Mouse (Mus musculus) hindbrain, embryonic 11.5 days (tissue): ENCODE data around the gene Anapc5. TPM values are rescaled to one million over a fixed set of nuclear protein-coding genes. Genes with fewer than 3 reads are reported as not detected.

ENCODE experiments used
- polyA plus RNA-seq: library from polyadenylated mRNA; unstranded; fragments of >200 nt; fragmentation: Nextera tagmentation; extraction: Ambion mirVana; gene quantifications from 2 replicates; pipeline ENCODE4 v1.2.1, GENCODE M21; 2014

Gene Anapc5
- polyA plus RNA-seq, 1 experiment from 2014 or later: 522 TPM

Other genes starting within 250 kb of the Anapc5 start
- 46.1 and 49.1 TPM in 2 replicates for gene Ift81, start 206.8 kb downstream of the Anapc5 start, polyA plus RNA-seq
- 3.4 and 3.5 TPM in 2 replicates for gene P2rx7, start 177.4 kb downstream of the Anapc5 start, polyA plus RNA-seq
- 10.8 and 12.4 TPM in 2 replicates for gene P2rx4, start 113.8 kb downstream of the Anapc5 start, polyA plus RNA-seq
- 22.2 and 28.8 TPM in 2 replicates for gene Camkk2, start 41.9 kb downstream of the Anapc5 start, polyA plus RNA-seq
- gene Rnf34, start 28.7 kb upstream of the Anapc5 start, polyA plus RNA-seq: 56.8 and 61.5 TPM in 2 replicates
- 59.9 and 67.6 TPM in 2 replicates for gene Kdm2b, start 168.5 kb upstream of the Anapc5 start, polyA plus RNA-seq
- 10.1 and 12.7 TPM in 2 replicates for gene Orai1, start 193.7 kb upstream of the Anapc5 start, polyA plus RNA-seq
- gene Morn3, start 225.7 kb upstream of the Anapc5 start, polyA plus RNA-seq: 0.77 and 1.0 TPM in 2 replicates
- 7.8 and 9.0 TPM in 2 replicates for gene Tmem120b, start 247.1 kb upstream of the Anapc5 start, polyA plus RNA-seq